Mouse (Mus musculus): Measurements from ENCODE around the gene Ddi2. TPM values are rescaled to one million over a fixed set of nuclear protein-coding genes. Genes with fewer than 3 reads are reported as not detected.
"Not testable (repeated sequence)": the region's sequence is repeated elsewhere in the genome, so short reads cannot be mapped to it uniquely, and the experiment has no call there.

Gene Ddi2
- polyA plus RNA-seq (2014; fragmentation: Nextera tagmentation; extraction: Ambion mirVana): 19.8 and 21.5 TPM in 2 replicates

DNA sequence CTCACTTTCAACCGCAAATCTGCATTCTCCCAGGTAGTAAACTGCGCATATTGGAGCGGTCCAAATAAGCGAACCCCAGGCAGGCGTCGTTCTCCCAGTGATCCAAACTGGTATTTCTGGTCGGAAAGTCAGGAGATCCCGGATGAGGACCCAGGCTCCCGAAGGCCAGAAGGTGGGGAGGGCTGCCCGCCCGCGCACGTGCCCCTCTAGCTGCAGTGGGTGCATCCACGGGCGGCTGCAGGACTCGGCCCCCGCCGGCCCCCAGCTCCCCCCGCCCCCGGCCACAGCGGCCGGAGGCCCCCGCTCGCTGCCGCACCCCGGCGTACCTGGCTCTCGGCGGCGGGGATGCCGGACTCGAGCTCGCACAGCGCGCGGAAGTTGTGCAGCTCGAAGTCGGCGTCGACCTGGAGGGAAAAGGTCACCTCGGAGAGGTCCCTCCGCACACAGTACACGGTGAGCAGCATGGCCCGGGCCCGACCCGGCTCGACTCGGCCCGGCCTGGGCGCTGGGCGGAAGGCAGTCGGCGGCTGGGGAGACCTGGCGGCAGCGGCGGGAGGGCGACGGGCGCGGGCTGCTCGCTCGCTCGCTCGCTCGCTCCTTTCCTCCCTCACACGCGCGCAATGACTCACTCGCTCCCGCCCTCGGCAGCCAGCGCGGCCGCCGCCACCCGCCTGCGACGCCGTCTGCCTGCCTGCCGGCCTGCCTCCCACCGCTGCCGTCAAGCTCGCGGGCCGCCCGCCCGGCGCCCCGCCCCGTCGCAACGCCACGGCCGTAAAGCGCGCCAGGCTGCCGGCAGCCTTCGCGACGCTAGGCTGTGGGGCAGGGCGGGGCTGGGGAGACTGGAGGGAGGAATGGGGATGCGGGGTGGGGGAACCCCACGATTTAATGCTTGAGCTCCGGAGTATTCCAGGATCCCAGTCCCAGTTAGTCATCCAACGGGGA lies at the start of gene Ddi2:
Ddi2 (minus strand) TSS at position 689 of the 942 bp plus-strand sequence.
- Histone ChIP-seq H3K27me3 (ENCODE audit: insufficient read depth, low read length) (no peaks in the 10 kb centered on the region), H3K9ac (peak within 1 kb of the TSS; percentile 96), H3K4me3 (ENCODE audit: low read depth, low read length) (peak within 1 kb of the TSS; percentile 99), H3K4me2 (peak within 1 kb of the TSS; percentile 85), H3K27ac (ENCODE audit: low read depth) (peak within 1 kb of the TSS; percentile 95), H3K4me1 (ENCODE audit: insufficient read depth) (peaks cover 18% of the 10 kb centered on the region; the same call in 1 of the 2 replicates), H3K9me3 (ENCODE audit: low read depth, low read length) (no peaks in the 10 kb centered on the region), H3K36me3 (ENCODE audit: insufficient read depth) (no peaks in the 10 kb centered on the region)
- no peak for TF ChIP-seq CTCF (IDR thresholded peaks at IDR 0.05; ENCODE audit: low read depth)
- DNase-seq (peak; percentile 95), ATAC-seq (ENCODE audit: insufficient read depth) (peak; percentile 83)
- under 1% methylated on average over 99 of the region's 105 CpGs for WGBS

DNA sequence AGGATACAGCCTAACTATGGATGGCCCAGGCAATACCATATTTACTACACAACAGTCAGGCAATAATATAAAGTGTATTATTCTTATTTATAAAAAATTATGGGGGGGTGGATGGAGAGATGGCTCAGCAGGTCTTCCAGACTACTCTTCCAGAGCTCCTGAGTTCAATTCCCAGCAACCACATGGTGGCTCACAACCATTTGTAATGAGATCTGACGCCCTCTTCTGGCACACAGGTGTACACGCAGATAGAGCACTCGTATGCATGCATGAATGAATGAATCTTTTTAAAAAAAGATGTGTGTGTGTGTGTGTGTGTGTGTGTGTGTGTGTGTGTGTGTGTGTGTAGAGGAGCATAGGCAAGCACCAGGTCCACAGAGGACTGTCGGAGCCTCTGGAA lies 49.8 kb upstream of the Ddi2 start:
- WGBS: 79% methylated on average over 4 of the region's 4 CpGs
- not testable (repeated sequence) for H3K4me3 ChIP-seq (ENCODE audit: low read depth, low read length); H3K9me3 ChIP-seq (ENCODE audit: low read depth, low read length); ATAC-seq (ENCODE audit: insufficient read depth); DNase-seq; H3K9ac ChIP-seq; H3K4me1 ChIP-seq (ENCODE audit: insufficient read depth); H3K4me2 ChIP-seq; H3K27me3 ChIP-seq (ENCODE audit: insufficient read depth, low read length); H3K27ac ChIP-seq (ENCODE audit: low read depth)
- peaks cover 83% of the 10 kb centered on the region for H3K36me3 ChIP-seq (ENCODE audit: insufficient read depth)

GRCm38 (mm10) chr4:141771823-141772222 lies 48.6 kb upstream of the Ddi2 start:
- Histone ChIP-seq H3K27ac (ENCODE audit: low read depth) (no peak overlapping the region), H3K36me3 (ENCODE audit: insufficient read depth) (peaks cover 82% of the 10 kb centered on the region), H3K27me3 (ENCODE audit: insufficient read depth, low read length) (no peaks in the 10 kb centered on the region), H3K4me1 (ENCODE audit: insufficient read depth) (peaks cover 8% of the 10 kb centered on the region), H3K9ac (no peak overlapping the region), H3K4me3 (ENCODE audit: low read depth, low read length) (no peak overlapping the region), H3K9me3 (ENCODE audit: low read depth, low read length) (no peaks in the 10 kb centered on the region), H3K4me2 (no peak overlapping the region)
- ATAC-seq (ENCODE audit: insufficient read depth) (no peak), DNase-seq (no peak)
- no peak for TF ChIP-seq CTCF (IDR thresholded peaks at IDR 0.05; ENCODE audit: low read depth)
- WGBS: 81% methylated on average over 8 of the region's 8 CpGs

DNA sequence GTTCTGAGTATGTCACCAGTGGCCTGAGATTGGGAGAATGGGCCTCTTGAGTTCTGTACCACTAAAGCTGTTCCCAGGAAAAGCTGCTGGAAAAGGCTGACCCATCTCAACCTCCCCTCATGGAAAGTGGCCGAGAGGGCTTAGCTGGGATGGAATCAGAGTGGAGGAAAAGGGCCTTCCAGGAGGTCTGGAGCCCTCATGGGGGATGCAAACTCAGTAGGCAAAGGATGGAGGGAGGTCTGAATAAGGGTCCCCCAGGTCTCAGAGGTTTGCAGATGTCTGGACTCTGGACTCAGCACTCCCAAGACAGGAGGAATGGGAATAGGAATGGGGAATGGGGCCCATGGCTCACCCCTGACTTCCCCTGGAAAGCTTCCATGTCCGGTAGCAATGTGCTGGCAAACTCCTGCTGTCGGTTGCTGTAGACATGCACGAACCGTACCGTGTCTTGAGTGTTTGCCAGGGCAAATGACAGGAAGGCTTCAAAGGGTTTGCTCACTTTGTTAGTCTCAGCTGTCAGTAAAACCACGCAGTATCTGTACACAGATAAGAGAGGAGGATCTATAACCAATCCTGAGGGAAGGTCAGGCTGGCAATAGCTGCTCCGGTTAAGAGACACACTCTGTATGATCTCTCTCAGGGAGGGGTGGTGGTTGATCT lies 46.4 kb upstream of the Ddi2 start:
- Histone ChIP-seq H3K4me3 (ENCODE audit: low read depth, low read length) (no peak overlapping the region), H3K27ac (ENCODE audit: low read depth) (no peak overlapping the region), H3K9me3 (ENCODE audit: low read depth, low read length) (no peaks in the 10 kb centered on the region), H3K4me1 (ENCODE audit: insufficient read depth) (peaks cover 13% of the 10 kb centered on the region), H3K4me2 (no peak overlapping the region), H3K36me3 (ENCODE audit: insufficient read depth) (peaks cover 77% of the 10 kb centered on the region), H3K27me3 (ENCODE audit: insufficient read depth, low read length) (no peaks in the 10 kb centered on the region), H3K9ac (no peak overlapping the region)
- 44% methylated on average over 8 of the region's 8 CpGs for WGBS
- DNase-seq (peak; percentile 61), ATAC-seq (ENCODE audit: insufficient read depth) (no peak)
- TF ChIP-seq CTCF (IDR thresholded peaks at IDR 0.05; ENCODE audit: low read depth): no peak

- peaks cover 79% of the 10 kb centered on the region for H3K36me3 ChIP-seq (ENCODE audit: insufficient read depth)
- peak overlapping the region; percentile 91 for H3K27ac ChIP-seq (ENCODE audit: low read depth)
- H3K4me2 ChIP-seq: peak overlapping the region; percentile 30
- DNase-seq: peak; percentile 76
- H3K9ac ChIP-seq: no peak overlapping the region
- no peak overlapping the region for H3K4me3 ChIP-seq (ENCODE audit: low read depth, low read length)
- 50% methylated on average over 19 of the region's 19 CpGs for WGBS
- no peaks in the 10 kb centered on the region for H3K27me3 ChIP-seq (ENCODE audit: insufficient read depth, low read length)
- TF ChIP-seq CTCF (IDR thresholded peaks at IDR 0.05; ENCODE audit: low read depth): no peak
- no peaks in the 10 kb centered on the region for H3K9me3 ChIP-seq (ENCODE audit: low read depth, low read length)
- peak; percentile 85 for ATAC-seq (ENCODE audit: insufficient read depth)
- H3K4me1 ChIP-seq (ENCODE audit: insufficient read depth): peaks cover 13% of the 10 kb centered on the region
These were observed 44.3 kb upstream of the Ddi2 start for GRCm38 (mm10) chr4:141767353-141768036.

DNA sequence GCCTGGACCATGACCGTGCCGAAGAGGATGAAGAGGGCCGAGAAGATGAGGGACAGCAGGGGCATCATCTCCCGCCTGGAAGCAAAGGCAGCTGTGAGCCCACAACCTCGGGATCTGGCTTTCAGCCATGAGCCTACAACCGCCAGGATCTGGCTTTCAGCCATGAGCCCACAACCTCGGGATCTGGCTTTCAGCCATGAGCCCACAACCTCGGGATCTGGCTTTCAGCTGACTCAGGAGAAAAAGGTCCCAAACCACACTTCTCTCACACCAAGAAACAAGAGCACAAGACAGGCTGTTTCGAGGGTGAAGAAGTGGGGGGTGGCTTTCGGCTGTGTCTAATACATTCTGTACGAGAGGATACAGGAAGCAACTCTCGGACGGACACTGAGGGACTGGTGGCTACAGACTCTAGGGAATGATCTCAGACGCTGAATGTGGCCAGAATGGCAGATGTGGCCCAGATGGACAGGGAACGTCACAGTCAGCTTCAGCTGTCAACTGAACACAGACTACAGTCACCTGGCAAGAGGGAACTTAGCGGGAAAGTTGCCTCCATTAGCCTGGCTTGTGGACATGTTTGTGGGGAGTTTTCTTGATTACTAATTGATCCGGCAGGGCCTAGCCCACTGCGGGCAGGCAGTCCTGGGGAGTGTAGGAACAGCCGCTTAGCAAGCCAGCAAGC lies 43.6 kb upstream of the Ddi2 start:
- H3K27me3 ChIP-seq (ENCODE audit: insufficient read depth, low read length): no peaks in the 10 kb centered on the region
- peak; percentile 87 for ATAC-seq (ENCODE audit: insufficient read depth)
- no peak for TF ChIP-seq CTCF (IDR thresholded peaks at IDR 0.05; ENCODE audit: low read depth)
- 27% methylated on average over 19 of the region's 19 CpGs for WGBS
- H3K9me3 ChIP-seq (ENCODE audit: low read depth, low read length): no peaks in the 10 kb centered on the region
- peak overlapping the region; percentile 91 for H3K27ac ChIP-seq (ENCODE audit: low read depth)
- no peak overlapping the region for H3K4me3 ChIP-seq (ENCODE audit: low read depth, low read length)
- 0 out of 2 replicates have a peak overlapping the region, but pooled peaks have one; percentile 4 for H3K9ac ChIP-seq
- peaks cover 13% of the 10 kb centered on the region for H3K4me1 ChIP-seq (ENCODE audit: insufficient read depth)
- peak overlapping the region; percentile 30 for H3K4me2 ChIP-seq
- DNase-seq: peak; percentile 94
- peaks cover 84% of the 10 kb centered on the region for H3K36me3 ChIP-seq (ENCODE audit: insufficient read depth)

Data from lung, embryonic 14.5 days (tissue).